Mouse (Mus musculus) monocyte, adult 2 months (primary cell): ENCODE data around the gene Pcsk5.

Experiments used
- DNase-seq, 2 experiments: peaks; one replicate each; pipeline ENCODE4 v3.0.0; 2022; ENCODE audit warnings: low spot score in 2 of 2, low read depth in 1 of 2

Gene Pcsk5

GRCm38 (mm10) chr19:17406823-17407222, 430.6 kb downstream of the Pcsk5 start:
- DNase-seq: no peak

- no peak for DNase-seq
Observed at GRCm38 (mm10) chr19:17403175-17403574, 434.3 kb downstream of the Pcsk5 start.

GRCm38 (mm10) chr19:17400571-17400970, 436.9 kb downstream of the Pcsk5 start:
- no peak for DNase-seq

- no peak for DNase-seq
Observed at GRCm38 (mm10) chr19:17399965-17400364, 437.5 kb downstream of the Pcsk5 start.

- DNase-seq: no peak
Observed at GRCm38 (mm10) chr19:17397922-17398321, 439.5 kb downstream of the Pcsk5 start.

- no peak for DNase-seq
Observed at GRCm38 (mm10) chr19:17396802-17397201, 440.6 kb downstream of the Pcsk5 start.

- DNase-seq: peak; percentile 55 to 78
Observed at GRCm38 (mm10) chr19:17393841-17394591, 443.4 kb downstream of the Pcsk5 start, which contains the start of gene Rfk. TSS of gene Rfk (plus strand) at chr19:17394043.

- DNase-seq: no peak
Observed at GRCm38 (mm10) chr19:17392866-17393265, 444.6 kb downstream of the Pcsk5 start.

GRCm38 (mm10) chr19:17388404-17388803, 449.0 kb downstream of the Pcsk5 start:
- no peak for DNase-seq

GRCm38 (mm10) chr19:17386424-17386823, 451.0 kb downstream of the Pcsk5 start:
- no peak for DNase-seq

GRCm38 (mm10) chr19:17385426-17385825, 452.0 kb downstream of the Pcsk5 start:
- DNase-seq: no peak

- DNase-seq: no peak
Observed at GRCm38 (mm10) chr19:17385022-17385421, 452.4 kb downstream of the Pcsk5 start.

GRCm38 (mm10) chr19:17382807-17383397, 454.5 kb downstream of the Pcsk5 start:
- no peak for DNase-seq
